ENCODE assay signal across 16 mouse cellular contexts in the genomic region with DNA sequence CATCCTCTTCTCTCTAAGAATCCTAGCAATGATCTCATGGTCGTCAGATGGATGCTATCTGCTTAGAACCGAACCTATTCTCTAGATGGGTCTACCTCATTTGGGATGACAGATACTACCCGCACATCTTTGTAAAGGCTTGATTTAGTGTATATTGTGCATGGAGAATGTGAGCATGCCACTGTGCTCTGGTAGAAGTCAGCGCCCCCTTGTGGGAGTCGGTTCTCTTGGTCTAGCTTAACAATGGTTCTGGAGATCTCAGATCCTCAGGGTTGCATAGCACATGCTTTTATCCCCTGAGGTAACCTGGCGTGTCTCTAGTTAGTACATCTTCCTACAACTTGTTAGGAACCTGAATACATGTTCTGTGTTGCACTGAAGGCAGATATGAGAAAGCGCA. TPM values are rescaled to one million over a fixed set of nuclear protein-coding genes. Genes with fewer than 3 reads are reported as not detected.
DNase-seq lines count a peak whose midpoint lies in the region; ATAC-seq and TF ChIP-seq lines count a peak whose summit lies in the region.
"Not testable (repeated sequence)": the region's sequence is repeated elsewhere in the genome, so short reads cannot be mapped to it uniquely, and the experiment has no call there.
"Had no signal": no experiment of that assay in that cellular context is flagged by ENCODE, and none has a peak within 500 bp of the region (broad histone marks: within the 10 kb centered on the region; RNA-seq: fewer than 3 reads in every experiment).

No protein-coding gene starts in this region.

- ATAC-seq in G1E (ENCODE audit: extremely low read depth, insufficient number of reproducible peaks, low FRiP score, poor library complexity, severe bottlenecking), result 0 out of 2 replicates have a peak, but pooled peaks have one; percentile 22
- ATAC-seq in common myeloid progenitor, adult 5-6 weeks (replicated peaks; ENCODE audit: low read depth, poor library complexity, severe bottlenecking), result peak; percentile 82
- ATAC-seq in granulocyte monocyte progenitor cell, adult 5-6 weeks (replicated peaks; ENCODE audit: poor library complexity, severe bottlenecking), result peak; percentile 59
- peak; percentile 35 for ATAC-seq in inflammation-experienced regulatory T-cells, adult 6 months
- ATAC-seq in megakaryocyte progenitor cell, adult 5-6 weeks (replicated peaks; ENCODE audit: poor library complexity), result peak; percentile 65
- ATAC-seq in monocyte, adult 5-6 weeks (replicated peaks; ENCODE audit: insufficient number of reproducible peaks, low FRiP score, low TSS enrichment, poor library complexity, severe bottlenecking), result peak; percentile 40; the same call in 1 of the 2 replicates

- not testable (repeated sequence) for H3K9me3 ChIP-seq in G1E (replicated peaks)

- H3K27ac ChIP-seq in layer of hippocampus, adult 2 months, result not testable (repeated sequence)

- H3K36me3 ChIP-seq in G1E (replicated peaks), result not testable (repeated sequence)

- DNase-seq in G1E (ENCODE audit: low spot score); layer of hippocampus, adult 2 months (ENCODE audit: low spot score in 2 of 2): not testable (repeated sequence)

- TF ChIP-seq CTCF in G1E (IDR thresholded peaks at IDR 0.05; ENCODE audit: low read depth, low read length), result not testable (repeated sequence)
- TF ChIP-seq CTCF in layer of hippocampus, adult 2 months (conservative IDR thresholded peaks at IDR 0.05), result peak; percentile 24; the same call in 1 of the 2 replicates

- H3K27me3 ChIP-seq in G1E (ENCODE audit: insufficient read depth, low read length), result not testable (repeated sequence)

- H3K4me1 ChIP-seq in G1E (ENCODE audit: insufficient read depth, low read depth, low read length), result not testable (repeated sequence)

- H3K4me3 ChIP-seq in G1E (ENCODE audit: low read depth, low read length); layer of hippocampus, adult 2 months: not testable (repeated sequence)

RNA-seq across cellular contexts. Expression of a gene that starts 24.2 kb away (rescaled TPM):
- 2.3 and 4.7 TPM in 2 replicates for total RNA-seq in G1E (2014; fragmentation: Nextera tagmentation)
- total RNA-seq in G1E (2017), result 2.7 and 3.1 TPM in 2 replicates
- polyA plus RNA-seq in G1E (2012), result 0.35 and 0.39 TPM in 2 replicates
- total RNA-seq in common myeloid progenitor, adult 5-6 weeks (2017), result 2.5 and 7.3 TPM in 2 replicates
- 2.3 and 6.2 TPM in 2 replicates for total RNA-seq in granulocyte monocyte progenitor cell, adult 5-6 weeks (2014; fragmentation: Nextera tagmentation)
- total RNA-seq in granulocyte monocyte progenitor cell, adult 5-6 weeks (2017), result 2.5 and 5.9 TPM in 2 replicates
- polyA plus RNA-seq in inflammation-experienced regulatory T-cells, adult 6 months (2017; shearing (Covaris generic)), result 10 to 100 TPM in 2 of 3 experiments, 1 to 10 TPM in 1; 9.1 to 12.9 (median 10.7) TPM
- 10 to 100 TPM; 10.4 to 10.9 TPM for total RNA-seq in layer of hippocampus, adult 2 months (2021)
- 3.6 and 4.1 TPM in 2 replicates for total RNA-seq in megakaryocyte progenitor cell, adult 5-6 weeks (2015)
- total RNA-seq in megakaryocyte progenitor cell, adult 5-6 weeks (2017), result 2.0 and 2.8 TPM in 2 replicates
- total RNA-seq in monocyte, adult 5-6 weeks (2017), result 6.6 to 8.9 TPM (median 8.6 TPM) in 3 replicates
- total RNA-seq: MEL had no signal

RNA-seq across cellular contexts. Expression of a gene that starts 37.2 kb away (rescaled TPM):
- total RNA-seq in G1E (2014; fragmentation: Nextera tagmentation) (17.4 and 25.8 TPM in 2 replicates), G1E (2017) (13.1 and 16.1 TPM in 2 replicates)
- polyA plus RNA-seq in G1E (2012), result 0.32 and 2.0 TPM in 2 replicates
- total RNA-seq in common myeloid progenitor, adult 5-6 weeks (2017), result 4.9 and 9.1 TPM in 2 replicates
- total RNA-seq in granulocyte monocyte progenitor cell, adult 5-6 weeks (2014; fragmentation: Nextera tagmentation), result 10.1 and 18.5 TPM in 2 replicates
- total RNA-seq in granulocyte monocyte progenitor cell, adult 5-6 weeks (2017), result 6.5 and 10.6 TPM in 2 replicates
- 1 to 10 TPM; 5.2 to 8.0 (median 7.6) TPM for polyA plus RNA-seq in inflammation-experienced regulatory T-cells, adult 6 months (2017; shearing (Covaris generic))
- 10 to 100 TPM; 30.7 to 34.6 TPM for total RNA-seq in layer of hippocampus, adult 2 months (2021)
- 4.9 and 7.9 TPM in 2 replicates for total RNA-seq in megakaryocyte progenitor cell, adult 5-6 weeks (2015)
- 3.5 and 8.3 TPM in 2 replicates for total RNA-seq in megakaryocyte progenitor cell, adult 5-6 weeks (2017)
- 4.2 to 8.3 TPM (median 6.1 TPM) in 3 replicates for total RNA-seq in monocyte, adult 5-6 weeks (2017)
- total RNA-seq: MEL had no signal
- polyA plus RNA-seq: erythroblast, embryonic 14.5 days had no signal

RNA-seq across cellular contexts. Expression of a gene that starts 49.9 kb away (rescaled TPM):
- not detected in 2 replicates for total RNA-seq in G1E (2014; fragmentation: Nextera tagmentation)
- 0.06 and 0.16 TPM in 2 replicates for total RNA-seq in G1E (2017)
- not detected in 2 replicates for polyA plus RNA-seq in G1E (2012)
- total RNA-seq in common myeloid progenitor, adult 5-6 weeks (2017), result not detected in 2 replicates
- not detected in 2 replicates for total RNA-seq in granulocyte monocyte progenitor cell, adult 5-6 weeks (2014; fragmentation: Nextera tagmentation)
- not detected in 2 replicates for total RNA-seq in granulocyte monocyte progenitor cell, adult 5-6 weeks (2017)
- not detected for polyA plus RNA-seq in inflammation-experienced regulatory T-cells, adult 6 months (2017; shearing (Covaris generic))
- 1 to 10 TPM; 4.1 to 5.4 TPM for total RNA-seq in layer of hippocampus, adult 2 months (2021)
- not detected in 2 replicates for total RNA-seq in megakaryocyte progenitor cell, adult 5-6 weeks (2015)
- total RNA-seq in megakaryocyte progenitor cell, adult 5-6 weeks (2017), result not detected in 2 replicates
- total RNA-seq in monocyte, adult 5-6 weeks (2017), result not detected in 3 replicates
- total RNA-seq: CH12.LX, MEL had no signal
- polyA plus RNA-seq: CD4-positive, CD25-positive, alpha-beta regulatory T cell, adult 4 months; embryonic facial prominence, embryonic 11.5 days; embryonic facial prominence, embryonic 13.5 days; embryonic facial prominence, embryonic 15.5 days; erythroblast, embryonic 14.5 days; forebrain, embryonic 11.5 days; forebrain, embryonic 13.5 days had no signal

RNA-seq across cellular contexts. Expression of a gene that starts 57.5 kb away (rescaled TPM):
- 0.30 TPM in 1 of 2 replicates, not detected in the other for total RNA-seq in G1E (2014; fragmentation: Nextera tagmentation)
- total RNA-seq in G1E (2017), result 0.06 and 0.44 TPM in 2 replicates
- polyA plus RNA-seq in G1E (2012), result not detected in 2 replicates
- not detected in 2 replicates for total RNA-seq in common myeloid progenitor, adult 5-6 weeks (2017)
- not detected in 2 replicates for total RNA-seq in granulocyte monocyte progenitor cell, adult 5-6 weeks (2014; fragmentation: Nextera tagmentation)
- total RNA-seq in granulocyte monocyte progenitor cell, adult 5-6 weeks (2017), result not detected in 2 replicates
- polyA plus RNA-seq in inflammation-experienced regulatory T-cells, adult 6 months (2017; shearing (Covaris generic)), result under 1 TPM in 2 of 3 experiments, not detected in 1; 0.52 to 0.62 TPM
- 1 to 10 TPM; 6.3 to 7.3 TPM for total RNA-seq in layer of hippocampus, adult 2 months (2021)
- total RNA-seq in megakaryocyte progenitor cell, adult 5-6 weeks (2015), result not detected in 2 replicates
- total RNA-seq in megakaryocyte progenitor cell, adult 5-6 weeks (2017), result not detected in 2 replicates
- total RNA-seq in monocyte, adult 5-6 weeks (2017), result 0.19 TPM in 1 of 3 replicates, not detected in the others
- total RNA-seq: MEL had no signal
- polyA plus RNA-seq: erythroblast, embryonic 14.5 days had no signal

Comparison
In these comparisons a context has a peak if more than half of its experiments do, and no peak if none do; other contexts are left out.
1. ATAC-seq: peak in every context shown above with its lines; median percentile 82 in common myeloid progenitor, adult 5-6 weeks; 65 in megakaryocyte progenitor cell, adult 5-6 weeks; 59 in granulocyte monocyte progenitor cell, adult 5-6 weeks; 40 in monocyte, adult 5-6 weeks; 35 in inflammation-experienced regulatory T-cells, adult 6 months; 22 in G1E.